Mouse (Mus musculus): ENCODE measurements around the gene Mnat1. TPM values are rescaled to one million over a fixed set of nuclear protein-coding genes. Genes with fewer than 3 reads are reported as not detected.

Gene Mnat1
- polyA plus RNA-seq, 1 experiment from 2014 or later: 38.2 TPM

DNA sequence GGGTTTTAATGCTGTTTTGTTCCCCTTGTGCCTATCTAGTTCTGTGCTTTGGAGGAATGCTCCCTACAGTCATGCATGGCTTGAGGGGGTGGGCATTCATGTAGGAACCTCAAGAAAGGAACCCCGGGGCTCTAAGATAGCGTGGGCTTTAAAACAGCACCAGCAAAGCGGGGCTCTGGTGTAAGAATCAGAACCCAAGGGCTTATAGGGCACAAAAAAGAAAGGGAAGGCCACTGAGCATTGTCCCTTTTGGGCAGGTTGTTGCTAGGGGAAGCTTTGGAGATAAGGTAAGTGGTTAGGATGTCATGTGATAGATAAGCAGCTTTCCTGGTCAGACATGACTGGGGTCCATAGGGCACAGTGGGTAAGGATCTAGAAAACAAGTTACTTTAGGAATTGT is 165.1 kb downstream of the Mnat1 start:
- H3K9ac ChIP-seq (ENCODE audit: low read depth, low read length): no peak overlapping the region
- 89% methylated on average over 3 of the region's 3 CpGs for WGBS
- no peak for DNase-seq (ENCODE audit: low spot score)
- no peak overlapping the region for H3K27ac ChIP-seq (replicated peaks; ENCODE audit: low read depth, low read length)
- peaks cover 19% of the 10 kb centered on the region for H3K36me3 ChIP-seq (ENCODE audit: control insufficient read depth, insufficient read depth, low read length)
- no peak overlapping the region for H3K4me3 ChIP-seq (ENCODE audit: low read depth, low read length)
- no peaks in the 10 kb centered on the region for H3K9me3 ChIP-seq (ENCODE audit: control insufficient read depth, low read length)
- no peak for ATAC-seq (ENCODE audit: low read depth)
- no peaks in the 10 kb centered on the region for H3K27me3 ChIP-seq (replicated peaks; ENCODE audit: control insufficient read depth, insufficient read depth, low read length)
- H3K4me1 ChIP-seq (ENCODE audit: control insufficient read depth, insufficient read depth, low read length): peaks cover 18% of the 10 kb centered on the region; the same call in 1 of the 2 replicates
- no peak overlapping the region for H3K4me2 ChIP-seq (ENCODE audit: low read depth, low read length)

GRCm38 (mm10) chr12:73294884-73295283 is 171.4 kb downstream of the Mnat1 start:
- Histone ChIP-seq H3K36me3 (ENCODE audit: control insufficient read depth, insufficient read depth, low read length) (peaks cover 21% of the 10 kb centered on the region), H3K9ac (ENCODE audit: low read depth, low read length) (no peak overlapping the region), H3K27me3 (replicated peaks; ENCODE audit: control insufficient read depth, insufficient read depth, low read length) (no peaks in the 10 kb centered on the region), H3K4me1 (ENCODE audit: control insufficient read depth, insufficient read depth, low read length) (peaks cover 7% of the 10 kb centered on the region; the same call in 1 of the 2 replicates), H3K27ac (replicated peaks; ENCODE audit: low read depth, low read length) (no peak overlapping the region), H3K4me2 (ENCODE audit: low read depth, low read length) (no peak overlapping the region), H3K9me3 (ENCODE audit: control insufficient read depth, low read length) (no peaks in the 10 kb centered on the region), H3K4me3 (ENCODE audit: low read depth, low read length) (no peak overlapping the region)
- ATAC-seq (ENCODE audit: low read depth) (no peak), DNase-seq (ENCODE audit: low spot score) (peak; percentile 11)

DNA sequence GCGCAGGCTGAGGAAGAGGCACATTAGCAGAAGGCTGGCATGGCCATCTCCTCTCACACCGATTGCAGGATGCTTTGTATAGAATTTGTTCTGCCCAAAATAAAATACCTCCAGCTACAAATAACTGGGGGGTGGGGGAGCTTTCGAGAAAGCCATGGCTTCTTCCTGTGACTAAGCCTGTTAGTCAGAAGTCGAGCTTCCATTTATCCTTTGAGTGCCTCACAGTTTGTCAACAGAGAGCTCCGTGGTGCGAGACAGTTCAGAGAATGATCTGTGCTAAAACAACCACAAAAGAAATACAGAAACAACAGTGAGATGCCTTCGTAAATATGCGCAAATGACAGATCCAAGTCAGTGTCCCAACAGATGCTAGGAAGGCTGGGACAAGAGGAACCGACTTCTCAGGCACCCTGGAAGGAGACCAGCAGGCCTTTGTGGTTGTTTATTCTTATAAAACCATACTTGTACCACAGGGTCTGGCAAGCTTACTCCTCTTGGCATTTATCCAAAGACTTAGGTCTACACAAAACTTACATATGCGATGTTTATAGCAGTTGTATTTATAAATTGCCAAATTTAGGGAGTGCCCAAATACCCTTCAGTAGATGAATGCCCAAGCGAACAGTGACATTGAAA is 172.1 kb downstream of the Mnat1 start:
- no peak overlapping the region for H3K4me2 ChIP-seq (ENCODE audit: low read depth, low read length)
- H3K27ac ChIP-seq (replicated peaks; ENCODE audit: low read depth, low read length): no peak overlapping the region; the same call in 1 of the 2 replicates
- H3K4me1 ChIP-seq (ENCODE audit: control insufficient read depth, insufficient read depth, low read length): peaks cover 7% of the 10 kb centered on the region; the same call in 1 of the 2 replicates
- no peak overlapping the region for H3K9ac ChIP-seq (ENCODE audit: low read depth, low read length)
- WGBS: 69% methylated on average over 11 of the region's 11 CpGs
- peak; percentile 65 for DNase-seq (ENCODE audit: low spot score)
- no peaks in the 10 kb centered on the region for H3K27me3 ChIP-seq (replicated peaks; ENCODE audit: control insufficient read depth, insufficient read depth, low read length)
- H3K9me3 ChIP-seq (ENCODE audit: control insufficient read depth, low read length): no peaks in the 10 kb centered on the region
- ATAC-seq (ENCODE audit: low read depth): no peak
- peaks cover 21% of the 10 kb centered on the region for H3K36me3 ChIP-seq (ENCODE audit: control insufficient read depth, insufficient read depth, low read length)
- H3K4me3 ChIP-seq (ENCODE audit: low read depth, low read length): no peak overlapping the region

- Histone ChIP-seq H3K4me1 (ENCODE audit: control insufficient read depth, insufficient read depth, low read length) (peaks cover 7% of the 10 kb centered on the region; the same call in 1 of the 2 replicates), H3K9me3 (ENCODE audit: control insufficient read depth, low read length) (no peaks in the 10 kb centered on the region), H3K4me2 (ENCODE audit: low read depth, low read length) (no peak overlapping the region), H3K27ac (replicated peaks; ENCODE audit: low read depth, low read length) (no peak overlapping the region), H3K36me3 (ENCODE audit: control insufficient read depth, insufficient read depth, low read length) (peaks cover 9% of the 10 kb centered on the region; the same call in 1 of the 2 replicates), H3K27me3 (replicated peaks; ENCODE audit: control insufficient read depth, insufficient read depth, low read length) (no peaks in the 10 kb centered on the region), H3K4me3 (ENCODE audit: low read depth, low read length) (no peak overlapping the region), H3K9ac (ENCODE audit: low read depth, low read length) (no peak overlapping the region)
- no peak for ATAC-seq (ENCODE audit: low read depth)
- WGBS: 92% methylated on average over 5 of the region's 5 CpGs
- no peak for DNase-seq (ENCODE audit: low spot score)
Measured at GRCm38 (mm10) chr12:73298621-73299020, 175.1 kb downstream of the Mnat1 start.

DNA sequence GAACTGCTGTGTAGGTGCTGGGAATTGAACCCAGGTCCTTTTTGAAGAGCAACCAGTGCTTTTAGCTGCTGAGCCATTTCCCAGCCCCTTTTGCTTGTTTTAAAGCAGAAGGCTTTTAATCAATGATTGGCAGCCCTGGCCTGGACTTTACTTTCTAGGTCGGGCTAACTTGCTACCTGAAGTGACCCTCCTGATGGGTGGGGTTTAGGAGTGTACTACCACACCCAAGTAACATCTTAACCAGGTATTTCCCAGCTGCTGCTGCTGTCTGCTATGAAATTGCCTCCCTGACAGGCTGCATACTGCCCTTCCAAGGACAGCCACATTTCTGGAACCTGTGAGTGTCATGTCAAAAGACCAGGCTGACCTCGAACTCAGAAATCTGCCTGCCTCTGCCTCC is 177.0 kb downstream of the Mnat1 start:
- Histone ChIP-seq H3K4me1 (ENCODE audit: control insufficient read depth, insufficient read depth, low read length) (peaks cover 7% of the 10 kb centered on the region; the same call in 1 of the 2 replicates), H3K9ac (ENCODE audit: low read depth, low read length) (no peak overlapping the region), H3K4me3 (ENCODE audit: low read depth, low read length) (no peak overlapping the region), H3K9me3 (ENCODE audit: control insufficient read depth, low read length) (no peaks in the 10 kb centered on the region), H3K27me3 (replicated peaks; ENCODE audit: control insufficient read depth, insufficient read depth, low read length) (no peaks in the 10 kb centered on the region), H3K36me3 (ENCODE audit: control insufficient read depth, insufficient read depth, low read length) (peaks cover 4% of the 10 kb centered on the region; the same call in 1 of the 2 replicates), H3K27ac (replicated peaks; ENCODE audit: low read depth, low read length) (no peak overlapping the region), H3K4me2 (ENCODE audit: low read depth, low read length) (no peak overlapping the region)
- DNase-seq (ENCODE audit: low spot score) (no peak), ATAC-seq (ENCODE audit: low read depth) (no peak)
- WGBS: 92% methylated on average over 2 of the region's 2 CpGs

- Histone ChIP-seq H3K4me2 (ENCODE audit: low read depth, low read length) (no peak overlapping the region), H3K9me3 (ENCODE audit: control insufficient read depth, low read length) (no peaks in the 10 kb centered on the region), H3K4me3 (ENCODE audit: low read depth, low read length) (no peak overlapping the region), H3K4me1 (ENCODE audit: control insufficient read depth, insufficient read depth, low read length) (no peaks in the 10 kb centered on the region), H3K27me3 (replicated peaks; ENCODE audit: control insufficient read depth, insufficient read depth, low read length) (no peaks in the 10 kb centered on the region), H3K9ac (ENCODE audit: low read depth, low read length) (no peak overlapping the region), H3K36me3 (ENCODE audit: control insufficient read depth, insufficient read depth, low read length) (peaks cover 4% of the 10 kb centered on the region; the same call in 1 of the 2 replicates), H3K27ac (replicated peaks; ENCODE audit: low read depth, low read length) (no peak overlapping the region)
- ATAC-seq (ENCODE audit: low read depth): no peak
- no peak for DNase-seq (ENCODE audit: low spot score)
- 83% methylated on average over 4 of the region's 4 CpGs for WGBS
Measured at GRCm38 (mm10) chr12:73304636-73305035, 181.1 kb downstream of the Mnat1 start.

DNA sequence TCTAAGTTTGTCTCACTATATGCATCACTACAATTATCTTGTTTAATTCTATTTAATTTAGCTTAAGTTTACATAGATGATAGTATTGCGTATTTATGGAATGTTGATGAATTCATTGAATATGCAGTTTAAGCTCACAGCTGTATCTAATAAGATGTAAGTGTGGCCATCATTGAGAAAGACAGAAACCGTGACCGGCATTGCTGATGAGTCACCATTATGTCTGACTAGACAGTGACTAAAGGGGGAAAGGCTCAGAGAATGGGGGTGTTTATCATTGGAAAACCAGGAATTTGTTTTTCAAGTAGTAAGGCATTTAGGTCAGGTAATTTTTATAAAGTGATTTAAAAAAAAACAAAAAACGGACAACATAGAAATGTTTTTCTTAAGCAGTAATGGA is 184.2 kb downstream of the Mnat1 start:
- DNase-seq (ENCODE audit: low spot score) (no peak), ATAC-seq (ENCODE audit: low read depth) (no peak)
- Histone ChIP-seq H3K36me3 (ENCODE audit: control insufficient read depth, insufficient read depth, low read length) (peaks cover 4% of the 10 kb centered on the region; the same call in 1 of the 2 replicates), H3K27ac (replicated peaks; ENCODE audit: low read depth, low read length) (no peak overlapping the region), H3K4me1 (ENCODE audit: control insufficient read depth, insufficient read depth, low read length) (no peaks in the 10 kb centered on the region), H3K9me3 (ENCODE audit: control insufficient read depth, low read length) (no peaks in the 10 kb centered on the region), H3K4me2 (ENCODE audit: low read depth, low read length) (no peak overlapping the region), H3K9ac (ENCODE audit: low read depth, low read length) (no peak overlapping the region), H3K4me3 (ENCODE audit: low read depth, low read length) (no peak overlapping the region), H3K27me3 (replicated peaks; ENCODE audit: control insufficient read depth, insufficient read depth, low read length) (no peaks in the 10 kb centered on the region)
- 71% methylated on average over 4 of the region's 4 CpGs for WGBS

GRCm38 (mm10) chr12:73308711-73309110 is 185.2 kb downstream of the Mnat1 start:
- Histone ChIP-seq H3K27me3 (replicated peaks; ENCODE audit: control insufficient read depth, insufficient read depth, low read length) (no peaks in the 10 kb centered on the region), H3K9ac (ENCODE audit: low read depth, low read length) (no peak overlapping the region), H3K36me3 (ENCODE audit: control insufficient read depth, insufficient read depth, low read length) (peaks cover 4% of the 10 kb centered on the region; the same call in 1 of the 2 replicates), H3K9me3 (ENCODE audit: control insufficient read depth, low read length) (no peaks in the 10 kb centered on the region), H3K4me1 (ENCODE audit: control insufficient read depth, insufficient read depth, low read length) (no peaks in the 10 kb centered on the region), H3K4me3 (ENCODE audit: low read depth, low read length) (no peak overlapping the region), H3K27ac (replicated peaks; ENCODE audit: low read depth, low read length) (0 out of 2 replicates have a peak overlapping the region, but pooled peaks have one; percentile 8), H3K4me2 (ENCODE audit: low read depth, low read length) (no peak overlapping the region)
- no peak for DNase-seq (ENCODE audit: low spot score)
- 51% methylated on average over 2 of the region's 2 CpGs for WGBS
- ATAC-seq (ENCODE audit: low read depth): peak; percentile 86
